Mouse (Mus musculus) frontal cortex, postnatal 10 days (tissue): ENCODE measurements around the gene Slc25a16.
"Not testable (repeated sequence)": the region's sequence is repeated elsewhere in the genome, so short reads cannot be mapped to it uniquely, and the experiment has no call there.

ENCODE experiments used
- DNase-seq, 2 experiments: peaks; one replicate each; pipeline ENCODE4 v3.0.0; 2022; ENCODE audit warnings: low spot score in 2 of 2, mixed read lengths in 1 of 2

Slc25a16 gene

DNA sequence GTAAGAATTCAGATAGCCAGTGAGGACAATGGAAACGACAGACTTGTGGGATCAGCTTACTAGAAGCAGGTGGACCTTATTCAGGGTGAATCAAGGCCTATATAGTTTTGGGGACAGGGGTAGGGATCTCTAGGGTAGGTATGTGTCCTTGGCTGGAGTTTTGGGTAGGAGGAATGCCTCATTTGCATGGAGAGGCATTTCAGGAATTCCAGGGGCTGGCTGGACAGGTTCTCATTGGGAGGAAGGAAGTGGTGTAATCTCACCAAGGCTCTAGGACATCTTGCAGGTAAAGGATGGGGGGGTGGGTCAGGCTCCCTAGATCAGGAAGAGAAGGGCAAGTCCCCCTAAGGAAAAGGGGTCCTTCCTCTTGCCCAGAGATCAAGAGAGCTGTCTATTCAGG is 17.6 kb upstream of the Slc25a16 start:
- no peak for DNase-seq

DNA sequence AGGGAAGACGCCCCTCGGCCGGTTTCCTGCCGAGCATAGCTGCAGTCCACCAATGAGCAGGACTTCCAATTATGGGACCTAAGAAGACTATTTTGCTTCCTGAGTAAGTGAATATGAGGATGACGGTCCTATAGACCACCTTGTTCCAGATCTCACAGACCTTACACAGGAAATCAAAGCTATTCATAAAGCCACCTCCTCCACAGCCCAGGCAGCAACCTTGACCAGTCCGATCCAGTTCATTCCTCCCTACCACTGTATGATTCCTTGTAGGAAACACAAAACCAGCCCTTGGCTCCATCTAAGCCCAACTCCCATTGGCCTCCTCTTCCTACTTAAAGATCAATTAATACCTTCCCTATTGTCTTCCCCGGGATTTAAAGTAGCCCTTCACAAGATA is 14.1 kb upstream of the Slc25a16 start:
- DNase-seq, result no peak

DNA sequence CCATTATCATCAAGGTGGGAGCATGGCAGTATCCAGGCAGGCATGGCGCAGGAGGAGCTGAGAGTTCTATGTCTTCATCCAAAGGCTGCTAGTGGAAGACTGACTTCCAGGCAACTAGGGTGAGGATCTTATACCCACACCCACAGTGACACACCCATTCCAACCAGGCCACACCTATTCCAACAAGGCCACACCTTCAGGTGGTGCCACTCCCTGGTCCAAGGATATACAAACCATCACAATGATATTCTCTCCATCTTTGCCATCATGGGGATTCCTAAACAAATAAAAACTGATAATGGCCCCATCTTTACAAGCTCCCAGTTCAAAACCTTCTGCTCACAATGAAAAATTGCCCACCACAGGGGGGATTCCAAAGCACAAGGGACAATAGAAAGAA is 11.5 kb upstream of the Slc25a16 start, which contains the start of gene Tet1:
Gene Tet1, minus strand, starts transcription at position 101 of the 400 bp plus-strand sequence.
- not testable (repeated sequence) for DNase-seq

DNA sequence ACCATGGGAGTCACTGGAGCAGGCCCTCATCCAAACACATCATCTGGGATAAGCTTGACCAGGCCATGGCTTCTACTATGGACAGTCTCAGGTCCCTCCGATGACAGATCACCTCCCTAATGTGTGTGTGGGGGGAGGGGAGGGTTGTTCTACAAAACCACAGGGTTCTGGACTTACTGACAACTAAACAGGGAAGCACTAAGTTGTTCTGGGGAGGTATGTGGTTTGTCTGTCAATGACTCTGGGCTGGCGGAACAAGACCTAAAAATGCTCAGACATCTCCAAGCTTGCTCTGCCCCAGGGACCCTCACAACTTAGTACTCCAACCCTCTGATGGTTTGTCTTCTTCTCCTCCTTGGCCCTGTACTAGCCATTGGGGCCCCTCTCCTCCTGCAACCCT is 9.3 kb upstream of the Slc25a16 start:
- no peak for DNase-seq

DNA sequence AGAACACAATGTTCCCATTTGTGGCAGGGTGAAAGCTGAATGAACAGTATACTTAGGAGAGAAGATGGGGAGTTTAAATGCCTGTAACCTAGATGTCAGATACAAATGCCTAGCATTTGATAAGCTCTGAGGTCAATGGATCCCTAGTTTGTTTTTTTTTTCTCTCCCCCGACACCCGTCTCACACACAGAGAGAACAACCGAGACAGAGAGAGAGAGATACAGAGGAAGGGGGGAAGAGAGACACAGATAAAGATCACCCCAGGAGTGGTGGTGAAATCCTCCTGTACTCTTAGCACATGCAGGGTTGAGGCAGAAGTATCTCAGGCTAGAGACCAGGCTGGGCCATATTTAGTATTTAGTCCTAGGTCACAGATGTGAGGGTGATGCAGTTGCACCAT is 1.4 kb upstream of the Slc25a16 start:
- DNase-seq, result no peak

DNA sequence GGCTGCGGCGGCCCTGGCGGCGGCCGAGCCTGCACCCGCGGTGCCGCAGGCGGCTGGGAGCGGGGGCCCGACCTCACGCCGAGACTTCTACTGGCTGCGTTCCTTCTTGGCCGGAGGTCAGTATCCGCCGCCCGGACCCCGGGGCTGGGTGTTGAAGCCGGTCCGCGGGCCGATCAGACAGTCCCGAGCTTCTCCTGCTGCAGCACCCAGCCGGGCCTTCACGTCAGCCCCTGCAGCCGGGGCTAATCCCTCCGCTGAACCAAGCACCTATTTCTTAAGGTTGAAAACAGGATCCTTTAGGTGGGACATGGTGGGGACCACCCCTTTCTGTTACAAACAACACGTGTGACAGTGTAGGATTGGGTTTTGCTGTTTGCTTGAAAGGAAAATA is 328 bp downstream of the Slc25a16 start:
- no peak for DNase-seq

DNA sequence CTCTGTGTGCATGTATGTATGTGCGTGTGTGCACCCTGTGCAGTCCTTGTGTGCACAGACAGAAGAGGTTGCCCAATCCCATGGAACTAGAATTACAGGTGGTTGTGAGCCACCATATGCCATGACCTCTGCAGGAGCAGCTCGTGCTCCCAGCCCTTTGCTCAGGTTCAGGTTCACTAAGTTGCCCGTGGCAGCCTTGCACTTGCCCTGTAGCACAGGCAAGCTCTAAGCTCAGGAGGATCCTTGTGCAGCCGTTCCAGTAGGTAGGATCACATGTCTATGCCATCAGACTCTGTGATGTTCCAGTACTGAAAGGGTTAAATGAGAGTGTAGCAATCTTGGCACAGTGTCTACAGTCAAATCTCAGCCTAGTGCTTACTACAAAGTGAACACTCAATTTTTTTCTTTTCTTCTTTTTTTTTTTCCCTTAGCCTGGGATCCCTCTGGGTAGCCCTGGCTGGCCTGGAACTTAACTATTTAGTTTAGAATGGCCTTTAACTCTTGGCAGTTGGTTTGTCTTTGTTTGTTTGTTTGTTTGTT is 3.7 kb downstream of the Slc25a16 start:
- no peak for DNase-seq

DNA sequence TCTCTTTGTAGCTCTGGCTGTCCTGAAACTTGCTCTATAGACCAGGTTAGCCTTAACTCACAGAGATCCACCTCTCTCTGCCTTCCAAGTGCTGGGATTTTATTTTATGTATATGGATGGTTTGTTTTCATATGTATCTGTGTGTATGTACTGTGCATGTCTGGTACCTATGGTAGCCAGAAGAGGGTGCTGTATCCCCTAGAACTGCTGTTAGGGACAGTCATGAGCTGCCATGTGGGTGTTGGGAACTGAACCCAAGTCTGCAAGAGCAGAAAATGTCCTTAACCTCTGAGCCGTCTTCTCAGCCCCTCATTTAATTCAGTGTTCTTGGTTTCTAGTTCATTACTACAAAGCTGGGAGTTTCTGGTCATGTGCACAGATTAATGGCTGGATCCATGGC is 11.9 kb downstream of the Slc25a16 start:
- DNase-seq, result no peak

DNA sequence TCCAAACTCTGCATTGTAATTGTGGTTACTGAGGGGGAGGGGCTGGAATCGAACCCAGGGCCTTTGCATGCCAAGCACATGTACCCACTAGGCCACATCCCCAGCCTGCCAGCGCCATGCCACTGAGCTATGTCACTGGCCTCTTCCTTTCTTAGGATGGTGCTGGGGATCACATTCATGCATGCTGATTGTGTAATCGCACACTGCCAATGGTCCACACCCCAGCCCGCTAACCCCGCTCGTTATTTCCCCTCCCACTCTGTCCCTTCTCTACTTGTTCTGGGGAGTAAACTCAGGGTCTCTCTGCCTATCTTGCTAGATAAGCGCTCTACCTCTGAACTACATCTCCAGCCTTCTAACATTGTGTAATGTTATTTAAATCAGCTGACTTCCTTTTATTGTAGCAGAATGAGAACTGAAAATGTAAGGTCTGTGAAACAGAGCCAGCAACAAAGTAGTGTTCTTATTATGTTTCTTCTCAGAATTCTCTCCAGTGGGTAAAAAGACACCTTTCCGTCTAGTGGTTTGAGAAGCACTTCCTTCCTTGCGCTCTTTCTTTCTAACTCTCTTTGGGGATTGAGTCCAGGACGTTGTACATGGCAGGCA is 24.6 kb downstream of the Slc25a16 start:
- DNase-seq, result no peak

DNA sequence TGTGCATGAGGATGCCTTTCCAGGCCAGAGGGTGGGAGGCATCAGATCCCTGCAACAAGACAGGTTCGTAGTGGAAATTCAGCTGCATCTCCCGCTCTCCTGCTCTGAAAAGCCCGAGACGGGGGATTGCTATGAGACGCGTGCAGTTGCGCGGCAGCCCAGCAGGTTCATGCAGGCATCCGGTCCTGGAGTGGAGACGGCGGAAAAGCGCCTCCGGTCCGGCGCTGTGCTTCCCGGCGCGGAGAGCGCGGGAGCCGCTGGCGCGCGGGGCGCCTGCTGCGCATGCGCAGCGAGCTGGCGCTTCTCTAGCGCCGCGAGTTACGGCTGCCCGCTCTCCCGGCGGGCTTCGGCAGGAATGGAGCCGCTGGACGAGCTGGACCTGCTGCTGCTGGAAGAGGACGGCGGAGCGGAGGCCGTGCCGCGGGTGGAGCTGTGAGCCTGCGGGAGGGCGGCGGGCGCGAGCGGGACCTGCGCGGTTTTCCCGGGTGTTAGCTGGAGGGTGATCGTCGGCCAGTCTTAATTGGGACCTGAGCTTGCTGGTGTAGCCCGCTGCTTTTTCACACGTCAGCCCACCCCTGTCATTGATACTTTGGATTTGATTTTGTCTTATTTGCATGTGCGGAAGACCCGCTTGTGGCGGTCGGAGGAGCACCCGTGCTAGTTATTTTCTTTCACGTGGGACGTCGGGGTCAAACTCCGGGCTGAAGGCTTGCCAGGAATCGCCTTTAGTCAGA is 26.5 kb downstream of the Slc25a16 start, which contains the start of gene Dna2:
Gene Dna2, plus strand, starts transcription at position 289 of the 734 bp plus-strand sequence.
- DNase-seq, result peak; percentile 57 to 70

DNA sequence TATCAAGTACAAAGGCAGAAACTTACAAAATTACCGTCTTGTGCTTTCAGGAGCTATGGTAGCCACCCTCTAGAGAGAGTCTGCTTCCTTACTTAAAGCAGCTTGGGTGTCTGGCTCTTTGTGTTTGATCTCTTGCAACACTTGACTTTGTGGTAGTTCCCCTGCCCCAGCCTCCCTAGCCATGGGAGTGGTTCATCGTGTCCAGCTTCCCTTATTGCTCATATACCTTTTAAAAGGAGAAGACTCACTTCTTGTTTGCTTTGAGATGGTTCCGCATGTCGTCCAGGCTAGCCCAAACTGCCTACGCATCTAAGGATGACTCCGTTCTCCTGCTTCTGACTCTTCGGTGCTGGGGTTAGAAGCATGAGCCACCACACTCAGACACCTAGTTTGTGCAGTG is 28.1 kb downstream of the Slc25a16 start:
- DNase-seq, result no peak

DNA sequence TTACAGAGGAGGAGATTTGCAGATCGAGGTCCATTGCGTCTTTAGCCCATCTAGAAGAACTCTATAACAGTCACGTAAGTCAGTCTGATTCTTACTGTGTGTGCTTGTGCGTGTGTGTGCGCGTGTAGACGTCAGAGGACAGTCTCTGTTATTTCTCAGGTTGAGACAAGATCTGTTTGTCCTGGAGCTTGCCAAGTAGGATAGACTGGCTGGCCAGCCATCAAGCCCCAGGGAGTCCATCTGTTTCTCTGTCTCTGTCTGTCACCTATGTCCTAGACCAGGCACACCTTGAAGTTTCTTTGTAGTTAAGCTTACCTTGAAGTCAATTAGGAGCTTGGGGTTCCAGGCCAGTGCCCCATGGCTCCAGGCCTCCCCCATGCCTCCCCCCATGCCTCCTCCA is 43.5 kb downstream of the Slc25a16 start:
- no peak for DNase-seq

DNA sequence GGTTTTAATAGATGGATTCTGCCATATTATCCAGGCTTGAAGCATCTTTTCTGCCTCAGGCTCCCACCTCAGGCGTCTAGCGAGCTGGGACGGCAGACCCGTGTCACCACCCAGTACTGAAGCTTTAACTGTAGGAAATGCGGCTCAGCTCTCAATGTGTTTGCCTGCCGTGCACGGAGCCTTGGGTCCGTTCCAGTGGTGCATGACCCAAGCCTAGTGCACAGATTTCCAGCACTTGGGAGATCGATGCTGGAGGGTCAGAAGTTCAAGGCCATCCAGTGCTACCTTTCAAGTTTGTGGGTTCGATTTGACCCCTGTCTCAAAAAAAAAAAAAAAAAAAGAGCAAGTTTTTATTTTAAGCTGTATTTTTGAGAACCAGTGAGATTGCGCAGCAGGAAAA is 45.4 kb downstream of the Slc25a16 start:
- no peak for DNase-seq

DNA sequence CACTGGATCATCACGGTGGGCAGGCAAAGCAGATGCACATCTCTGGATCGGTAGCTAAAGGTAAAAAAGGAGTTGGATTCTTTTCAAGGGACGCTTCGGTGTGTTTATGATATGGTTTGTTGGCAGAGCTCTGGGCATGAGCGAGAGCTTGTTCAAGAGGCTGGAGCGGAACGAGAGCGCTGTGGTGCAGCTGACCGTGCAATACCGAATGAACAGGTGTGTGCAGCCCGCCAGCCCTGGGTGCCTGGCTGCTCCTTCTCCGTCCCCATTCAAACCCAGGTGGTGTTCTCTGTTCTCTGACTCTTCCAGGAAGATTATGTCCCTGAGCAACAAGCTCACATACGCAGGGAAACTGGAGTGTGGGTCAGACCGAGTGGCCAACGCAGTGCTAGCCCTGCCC is 45.9 kb downstream of the Slc25a16 start:
- no peak for DNase-seq

DNA sequence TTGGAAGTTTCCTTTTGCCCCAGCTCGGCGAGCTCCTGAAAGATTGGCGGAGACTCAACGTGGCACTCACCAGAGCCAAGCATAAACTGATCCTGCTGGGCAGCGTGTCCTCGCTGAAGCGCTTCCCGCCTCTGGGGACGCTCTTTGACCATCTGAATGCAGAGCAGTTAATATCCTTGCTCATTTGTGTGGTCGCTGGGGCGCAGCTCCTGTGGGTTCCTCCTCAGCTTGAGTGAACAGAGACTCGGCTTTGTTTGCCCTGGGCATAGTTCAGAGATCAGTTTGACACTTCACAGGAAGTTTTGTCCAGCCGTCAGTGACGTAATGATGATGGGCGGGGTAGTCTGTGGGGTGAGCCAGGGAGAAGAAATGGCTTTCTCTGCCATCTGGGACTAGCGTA is 51.4 kb downstream of the Slc25a16 start:
- no peak for DNase-seq

DNA sequence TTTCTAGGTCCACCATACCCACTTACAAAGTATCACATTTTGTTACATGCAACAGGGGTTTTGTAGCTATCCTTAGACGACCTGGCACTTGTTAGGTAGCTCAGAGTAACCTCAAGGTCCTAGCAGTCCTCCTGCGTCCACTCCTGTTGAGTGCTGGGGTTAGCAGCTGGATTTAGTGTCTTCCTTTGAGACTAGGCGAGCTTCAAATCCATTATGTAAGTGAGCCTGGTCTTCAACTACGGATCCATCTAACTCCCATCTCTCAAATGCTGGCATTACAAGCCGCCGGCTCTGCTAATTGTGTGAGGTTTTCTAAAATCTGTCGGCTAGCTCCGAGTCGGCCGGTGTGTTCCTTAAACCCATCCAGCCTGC is 59.2 kb downstream of the Slc25a16 start:
- no peak for DNase-seq

DNA sequence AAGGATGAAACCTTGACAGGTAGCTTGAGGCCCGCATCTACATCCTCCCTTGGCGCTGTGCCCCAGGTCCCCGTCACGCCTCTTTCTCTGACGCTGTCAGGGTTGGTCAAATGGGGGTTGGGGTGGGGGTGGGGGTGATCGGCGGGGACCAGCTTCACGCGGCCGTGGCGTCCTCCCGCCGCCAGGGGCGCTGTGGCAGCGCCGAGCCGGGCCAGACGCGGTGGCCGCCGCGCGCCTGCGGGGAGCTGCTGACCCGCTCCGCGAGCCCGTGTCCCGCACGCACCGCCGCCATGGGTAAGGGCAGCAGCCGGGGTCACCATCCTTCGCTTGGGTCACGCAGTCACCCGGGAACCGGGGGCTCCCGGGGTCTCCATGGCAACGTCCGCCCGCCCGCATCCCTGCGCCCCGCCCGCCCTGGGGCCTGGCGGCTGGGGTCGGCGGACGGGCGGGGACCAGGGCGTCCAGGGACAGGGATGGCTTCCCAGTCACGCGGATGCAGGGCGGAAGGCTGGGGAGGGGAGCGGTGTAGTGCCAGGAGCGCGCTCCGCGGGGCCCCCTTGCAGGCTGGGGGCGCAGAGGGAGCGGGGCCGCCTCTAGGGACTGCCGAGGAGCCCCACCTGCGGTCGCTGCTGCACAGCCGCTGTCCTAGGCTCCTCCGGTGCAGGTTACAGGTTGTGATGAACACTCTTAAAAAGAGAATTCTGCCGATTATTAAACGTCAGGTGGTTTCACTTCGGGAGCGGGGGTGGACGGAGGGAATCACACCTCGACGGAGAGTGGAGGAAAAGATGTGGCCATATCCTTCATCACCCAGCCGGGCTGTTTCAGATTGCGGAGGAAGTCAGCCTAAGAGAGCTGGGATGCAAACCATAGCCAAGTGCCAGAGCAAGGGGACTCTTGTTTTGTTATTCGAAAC is 59.9 kb downstream of the Slc25a16 start, which contains the start of gene Rufy2:
Gene Rufy2, plus strand, starts transcription at position 185 of the 916 bp plus-strand sequence.
- peak; percentile 83 for DNase-seq

DNA sequence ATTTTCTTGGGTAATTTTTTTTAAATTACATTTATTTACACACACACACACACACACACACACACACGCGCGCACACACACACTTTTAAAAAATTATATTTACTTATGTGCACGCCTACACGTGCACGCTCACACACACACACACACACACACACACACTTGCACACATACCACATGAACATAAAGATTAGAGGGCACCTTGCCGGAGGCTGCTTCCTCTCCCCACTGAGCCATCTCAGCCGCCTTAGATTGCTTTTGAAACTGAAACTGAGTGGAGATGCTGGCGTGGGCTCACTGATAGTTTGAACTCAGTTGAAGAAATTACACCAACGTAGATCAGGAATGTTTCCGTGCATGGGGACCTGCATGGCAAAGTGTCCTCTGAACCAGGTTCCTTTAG is 63.6 kb downstream of the Slc25a16 start:
- DNase-seq, result no peak

DNA sequence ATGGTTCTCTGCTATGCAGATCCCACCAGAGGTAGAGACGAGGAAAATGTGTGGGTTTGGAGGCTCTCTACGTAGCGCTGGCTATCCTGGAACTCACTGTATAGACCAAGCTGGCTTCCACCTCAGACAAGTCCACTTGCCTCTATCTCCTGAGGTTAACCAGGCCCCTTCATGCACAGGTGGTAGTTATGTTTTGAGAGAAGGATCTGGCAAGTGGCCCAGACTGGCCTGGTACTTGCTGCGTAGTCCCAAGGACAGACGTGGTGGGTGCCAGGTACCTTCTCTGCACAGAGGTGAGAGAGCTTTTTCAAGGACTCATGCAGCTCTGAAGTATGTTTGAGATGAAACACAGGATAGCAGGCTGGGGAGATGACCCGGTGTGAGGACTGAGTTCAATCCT is 64.1 kb downstream of the Slc25a16 start:
- DNase-seq, result no peak

DNA sequence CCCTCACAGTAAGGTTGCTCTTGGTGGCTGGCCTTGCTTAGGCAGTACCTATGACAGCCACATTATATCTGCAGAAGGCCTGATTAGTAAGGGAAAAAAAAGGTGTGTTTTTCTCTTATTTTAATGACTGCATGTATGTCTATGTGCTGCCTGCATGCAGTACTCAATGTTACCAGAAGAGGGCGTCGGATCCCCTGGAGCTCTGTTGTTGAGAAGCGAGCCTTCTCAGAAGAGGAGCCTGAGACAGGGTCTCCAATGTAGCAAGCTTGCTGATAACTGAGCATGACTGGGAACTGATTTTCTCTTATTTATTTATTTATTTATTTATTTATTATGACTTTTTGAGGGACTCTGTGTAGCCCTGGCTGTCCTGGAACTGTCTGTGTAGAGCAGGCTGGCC is 66.9 kb downstream of the Slc25a16 start:
- DNase-seq, result peak in 1 of 2 experiments; percentile 29

DNA sequence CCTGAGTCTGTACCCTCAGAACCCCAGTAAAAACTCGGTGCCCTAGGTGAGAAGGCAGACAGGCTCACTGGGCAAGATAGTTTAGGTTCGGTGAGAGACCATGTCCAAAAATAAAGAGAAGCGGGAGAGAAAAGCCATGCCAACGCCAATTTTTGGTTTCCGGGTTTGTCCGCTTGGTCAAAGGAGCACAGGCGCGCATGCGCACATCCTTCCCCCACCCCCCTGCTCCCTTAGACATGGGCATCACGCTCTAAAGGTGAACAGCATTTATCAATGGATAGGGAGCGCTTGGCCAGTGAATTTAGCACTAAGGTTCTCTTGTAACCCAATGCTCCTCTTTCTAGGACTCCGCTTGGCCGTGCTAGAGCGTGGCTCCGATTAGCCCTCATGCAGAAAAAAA is 70.2 kb downstream of the Slc25a16 start:
- no peak for DNase-seq

DNA sequence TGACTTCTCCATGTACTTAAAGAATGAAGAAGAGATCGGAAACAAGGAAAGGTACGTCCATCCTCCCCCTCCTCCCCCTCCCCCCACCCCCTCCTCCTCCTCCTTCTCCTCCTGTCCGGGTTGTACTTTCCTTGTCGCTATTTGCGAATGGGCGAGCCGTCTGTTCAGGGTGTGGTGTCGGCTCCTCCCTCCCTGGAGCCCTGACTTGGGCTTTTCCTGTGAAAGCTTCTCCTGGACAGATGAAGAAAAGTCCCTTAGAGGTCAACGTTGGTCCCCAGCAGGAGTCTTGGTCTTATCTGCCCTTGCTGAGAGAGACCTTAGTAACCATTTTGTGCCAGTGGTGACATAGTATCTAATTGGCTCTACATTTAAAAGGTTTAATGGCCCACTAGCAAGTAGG is 73.6 kb downstream of the Slc25a16 start:
- DNase-seq, result no peak
